Comparison of ENCODE assay signal across 7 mouse cellular contexts in the genomic region with DNA sequence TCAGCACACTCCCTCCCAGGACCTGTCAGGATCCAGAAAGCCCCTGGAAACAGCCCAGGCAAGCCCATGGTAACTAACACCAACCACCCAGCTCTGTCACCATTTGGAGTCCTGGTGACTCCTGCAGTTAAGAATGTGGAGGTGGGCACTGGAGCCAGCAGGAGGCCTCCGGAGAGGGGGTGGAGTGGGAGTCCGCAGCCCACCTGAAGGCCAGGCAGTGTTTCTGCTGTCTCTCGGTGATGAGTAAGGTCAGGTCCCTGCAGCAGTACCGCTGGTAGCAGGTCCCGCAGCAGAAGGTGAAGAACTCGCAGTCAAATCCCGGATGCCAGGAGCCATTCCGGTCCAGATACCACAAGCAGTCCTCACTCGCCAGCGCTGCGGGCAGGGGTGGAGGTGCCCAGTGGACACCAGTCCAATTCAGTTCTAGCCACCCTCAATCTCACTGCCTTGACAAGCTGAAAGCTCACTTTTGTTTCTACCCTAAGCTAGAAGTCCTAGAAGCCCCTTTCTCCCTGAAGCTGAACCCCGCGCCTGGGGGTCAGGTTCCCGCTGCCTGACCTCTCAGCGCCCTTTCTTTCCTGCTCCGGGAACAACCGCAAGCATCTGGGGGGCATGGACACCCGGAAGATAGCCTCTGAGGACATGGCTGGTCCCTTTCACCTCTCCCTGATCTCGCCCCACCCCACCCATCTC. TPM values are rescaled to one million over a fixed set of nuclear protein-coding genes. Genes with fewer than 3 reads are reported as not detected.
DNase-seq lines count a peak whose midpoint lies in the region; ATAC-seq and TF ChIP-seq lines count a peak whose summit lies in the region.

No protein-coding gene starts in this region.

- no peak for TF ChIP-seq CTCF in heart, postnatal 0 days (IDR thresholded peaks at IDR 0.05; ENCODE audit: low read depth)
- TF ChIP-seq CTCF in small intestine, adult 2 months (IDR thresholded peaks at IDR 0.05; ENCODE audit: extremely low read depth, insufficient read length, insufficient replicate concordance, low read depth, low read length) = no peak

- H3K27ac ChIP-seq in heart, postnatal 0 days (ENCODE audit: low read depth) = peak overlapping the region; percentile 61
- H3K27ac ChIP-seq in limb, embryonic 12.5 days = peak overlapping the region; percentile 70
- H3K27ac ChIP-seq in small intestine, adult 2 months (ENCODE audit: insufficient read depth, low read depth, low read length) = no peak overlapping the region

- H3K4me1 ChIP-seq in heart, postnatal 0 days (ENCODE audit: control insufficient read depth, insufficient read depth) = peaks cover 19% of the 10 kb centered on the region
- peaks cover 28% of the 10 kb centered on the region for H3K4me1 ChIP-seq in limb, embryonic 12.5 days (replicated peaks)
- peaks cover 7% of the 10 kb centered on the region; the same call in 1 of the 2 replicates for H3K4me1 ChIP-seq in small intestine, adult 2 months (ENCODE audit: control insufficient read depth, insufficient read depth, insufficient read length, low read length)

- ATAC-seq in heart, postnatal 0 days (ENCODE audit: insufficient read depth, low read depth) = no peak
- ATAC-seq in limb, embryonic 12.5 days (ENCODE audit: insufficient number of reproducible peaks, insufficient read depth, low FRiP score, low TSS enrichment, low read depth) = peak; percentile 7

- no peaks in the 10 kb centered on the region for H3K36me3 ChIP-seq in heart, postnatal 0 days (replicated peaks; ENCODE audit: control insufficient read depth, insufficient read depth, low read length)
- peaks cover 13% of the 10 kb centered on the region; the same call in 1 of the 2 replicates for H3K36me3 ChIP-seq in limb, embryonic 12.5 days
- no peaks in the 10 kb centered on the region for H3K36me3 ChIP-seq in small intestine, adult 2 months (ENCODE audit: control insufficient read depth, insufficient read depth, low read length)

- peaks cover 5% of the 10 kb centered on the region; the same call in 1 of the 2 replicates for H3K27me3 ChIP-seq in heart, postnatal 0 days (ENCODE audit: control insufficient read depth, insufficient read depth, low read length)
- no peaks in the 10 kb centered on the region for H3K27me3 ChIP-seq in limb, embryonic 12.5 days
- H3K27me3 ChIP-seq in small intestine, adult 2 months (ENCODE audit: control insufficient read depth, insufficient read depth, low read length) = peaks cover 8% of the 10 kb centered on the region

- H3K9ac ChIP-seq in heart, postnatal 0 days (replicated peaks; ENCODE audit: low read depth, low read length) = peak overlapping the region; percentile 63
- H3K9ac ChIP-seq in limb, embryonic 12.5 days (replicated peaks) = peak overlapping the region; percentile 88

- TF ChIP-seq EP300 in heart, postnatal 0 days (IDR thresholded peaks at IDR 0.05; ENCODE audit: low read depth) = no peak

- peak; percentile 52 for DNase-seq in right cerebral cortex, postnatal 25 days
- no peak for DNase-seq in right cerebral cortex, postnatal 4 days
- DNase-seq in cerebellum, postnatal 25 days = peak; percentile 65 to 71
- DNase-seq in heart, postnatal 0 days (ENCODE audit: low spot score) = no peak
- DNase-seq in frontal cortex, postnatal 25 days (ENCODE audit: low spot score in 2 of 2) = no peak

- 3% methylated on average over 19 of the region's 19 CpGs for WGBS in heart, postnatal 0 days
- WGBS in limb, embryonic 12.5 days = under 1% methylated on average over 19 of the region's 19 CpGs
- 15% methylated on average over 18 of the region's 19 CpGs for WGBS in small intestine, adult 2 months

- H3K4me2 ChIP-seq in heart, postnatal 0 days (ENCODE audit: low read depth, low read length) = peak overlapping the region; percentile 85
- peak overlapping the region; percentile 78 for H3K4me2 ChIP-seq in limb, embryonic 12.5 days

- H3K4me3 ChIP-seq in heart, postnatal 0 days (ENCODE audit: low read depth, low read length) = peak overlapping the region; percentile 57
- H3K4me3 ChIP-seq in limb, embryonic 12.5 days (replicated peaks) = peak overlapping the region; percentile 69
- H3K4me3 ChIP-seq in small intestine, adult 2 months (ENCODE audit: low read depth, low read length) = peak overlapping the region; percentile 61

- H3K9me3 ChIP-seq in heart, postnatal 0 days (replicated peaks; ENCODE audit: control insufficient read depth, low read length) = no peaks in the 10 kb centered on the region
- H3K9me3 ChIP-seq in limb, embryonic 12.5 days = no peaks in the 10 kb centered on the region

- TF ChIP-seq POLR2A in small intestine, adult 2 months (IDR thresholded peaks at IDR 0.05; ENCODE audit: low read depth, low read length) = no peak

RNA-seq across cellular contexts. Expression of a gene that starts 0.7 kb away (rescaled TPM):
- 13.8 and 30.7 TPM in 2 replicates for total RNA-seq in heart, postnatal 0 days (2014; rRNA removed; ENCODE audit: low replicate concordance)
- polyA plus RNA-seq in heart, postnatal 0 days (2015; fragmentation: Nextera tagmentation; extraction: Ambion mirVana) = 21.0 and 26.0 TPM in 2 replicates
- polyA plus RNA-seq in limb, embryonic 12.5 days (2016; fragmentation: Nextera tagmentation; extraction: Ambion mirVana) = 41.5 and 43.7 TPM in 2 replicates
- 3.9 and 6.5 TPM in 2 replicates for polyA plus RNA-seq in small intestine, adult 2 months (2012; rRNA removed)

RNA-seq across cellular contexts. Expression of a gene that starts 49.7 kb away (rescaled TPM):
- total RNA-seq in heart, postnatal 0 days (2014; rRNA removed; ENCODE audit: low replicate concordance) = 1.1 and 7.5 TPM in 2 replicates
- 1.3 TPM in 2 replicates for polyA plus RNA-seq in heart, postnatal 0 days (2015; fragmentation: Nextera tagmentation; extraction: Ambion mirVana)
- polyA plus RNA-seq in limb, embryonic 12.5 days (2016; fragmentation: Nextera tagmentation; extraction: Ambion mirVana) = 0.29 and 0.42 TPM in 2 replicates
- polyA plus RNA-seq in small intestine, adult 2 months (2012; rRNA removed) = 13.3 and 16.0 TPM in 2 replicates

RNA-seq across cellular contexts. Expression of a gene that starts 56.0 kb away (rescaled TPM):
- 41.0 and 67.8 TPM in 2 replicates for total RNA-seq in heart, postnatal 0 days (2014; rRNA removed; ENCODE audit: low replicate concordance)
- polyA plus RNA-seq in heart, postnatal 0 days (2015; fragmentation: Nextera tagmentation; extraction: Ambion mirVana) = 27.7 and 32.3 TPM in 2 replicates
- polyA plus RNA-seq in limb, embryonic 12.5 days (2016; fragmentation: Nextera tagmentation; extraction: Ambion mirVana) = 185 and 188 TPM in 2 replicates
- 20.8 and 28.8 TPM in 2 replicates for polyA plus RNA-seq in small intestine, adult 2 months (2012; rRNA removed)

Comparison
In these comparisons a context has a peak if more than half of its experiments do, and no peak if none do; other contexts are left out.
1. DNase-seq: peak in right cerebral cortex, postnatal 25 days (single experiment) and cerebellum, postnatal 25 days (2 of 2); none in right cerebral cortex, postnatal 4 days (single experiment), heart, postnatal 0 days (single experiment) and frontal cortex, postnatal 25 days (0 of 2).
2. Peak in every context shown above with its lines, with median percentiles within 50 percentile points of each other: H3K4me3 ChIP-seq.